Mouse (Mus musculus) bone marrow, adult 2 months (tissue): Measurements from ENCODE around the gene Camkmt. TPM values are rescaled to one million over a fixed set of nuclear protein-coding genes. Genes with fewer than 3 reads are reported as not detected.

Experiments used
- H3K27ac ChIP-seq: fragments of 200-500 bp; 2 replicates; pipeline ENCODE4 v1.5.1; 2012; ENCODE audit warnings: low read depth, mild to moderate bottlenecking, control low read depth, inconsistent platforms, low read length; ENCODE audit not compliant: control insufficient read depth, poor library complexity, insufficient read depth
- H3K4me1 ChIP-seq: fragments of 200-500 bp; 2 replicates; pipeline ENCODE4 v1.6.1; 2011; ENCODE audit warnings: low read length; ENCODE audit not compliant: control insufficient read depth, insufficient read depth
- H3K4me3 ChIP-seq: fragments of 200-500 bp; replicated peaks from 2 replicates; pipeline ENCODE3; 2011; ENCODE audit warnings: mild to moderate bottlenecking, low read depth, low read length, control low read depth; ENCODE audit not compliant: control insufficient read depth
- CTCF ChIP-seq: fragments of 200-500 bp; IDR thresholded peaks from 2 replicates; pipeline ENCODE4 v1.5.1; 2011; ENCODE audit warnings: low read length, control low read depth; ENCODE audit not compliant: control insufficient read depth, insufficient read depth
- POLR2A ChIP-seq: fragments of 200-500 bp; IDR thresholded peaks from 2 replicates; pipeline ENCODE4 v1.6.1; 2011; ENCODE audit warnings: low read depth, mild to moderate bottlenecking, control low read depth, low read length, borderline replicate concordance; ENCODE audit not compliant: control insufficient read depth
- WGBS: fragments of 180-500 bp; shearing (Covaris S2); methylation state at CpG from one replicate; pipeline ENCODE4 v1.1.7; 2018; 5-methylcytosine and 5-hydroxymethylcytosine counted together
- polyA plus RNA-seq: library from polyadenylated mRNA; stranded (reverse); fragments of >200 nt; gene quantifications from 2 replicates; pipeline ENCODE4 v1.2.4, GENCODE M21; 2011; ENCODE audit warnings: low replicate concordance; ENCODE audit not compliant: missing spikeins, insufficient read depth, insufficient read length

The Camkmt gene
- polyA plus RNA-seq, 1 experiment, result 4.3 TPM

- TF ChIP-seq CTCF, result no peak
- no peak overlapping the region for H3K27ac ChIP-seq
- H3K4me1 ChIP-seq, result no peaks in the 10 kb centered on the region
- H3K4me3 ChIP-seq, result no peak overlapping the region
- 88% methylated on average over 10 of the region's 10 CpGs for WGBS
Observed at GRCm38 (mm10) chr17:85335464-85335863, 245.1 kb downstream of the Camkmt start.

- Histone ChIP-seq H3K4me1 (no peaks in the 10 kb centered on the region), H3K27ac (no peak overlapping the region), H3K4me3 (no peak overlapping the region)
- WGBS, result 79% methylated on average over 7 of the region's 7 CpGs
- TF ChIP-seq POLR2A, result no peak
- TF ChIP-seq CTCF, result no peak
Observed at GRCm38 (mm10) chr17:85337666-85338065, 247.3 kb downstream of the Camkmt start.

GRCm38 (mm10) chr17:85341134-85341700 lies 250.9 kb downstream of the Camkmt start:
- 74% methylated on average over 18 of the region's 18 CpGs for WGBS
- no peak for TF ChIP-seq CTCF
- TF ChIP-seq POLR2A, result no peak
- Histone ChIP-seq H3K4me3 (no peak overlapping the region), H3K4me1 (no peaks in the 10 kb centered on the region), H3K27ac (no peak overlapping the region)

- no peak overlapping the region for H3K27ac ChIP-seq
- 78% methylated on average over 5 of the region's 5 CpGs for WGBS
- TF ChIP-seq CTCF (no peak), POLR2A (no peak)
- no peaks in the 10 kb centered on the region for H3K4me1 ChIP-seq
- H3K4me3 ChIP-seq, result no peak overlapping the region
Observed at GRCm38 (mm10) chr17:85342471-85342870, 252.1 kb downstream of the Camkmt start.

GRCm38 (mm10) chr17:85343435-85343834 lies 253.1 kb downstream of the Camkmt start:
- no peak for TF ChIP-seq CTCF
- TF ChIP-seq POLR2A, result no peak
- WGBS, result 85% methylated on average over 13 of the region's 13 CpGs
- H3K4me3 ChIP-seq, result no peak overlapping the region
- H3K4me1 ChIP-seq, result no peaks in the 10 kb centered on the region
- no peak overlapping the region for H3K27ac ChIP-seq

- Histone ChIP-seq H3K4me3 (no peak overlapping the region), H3K27ac (no peak overlapping the region), H3K4me1 (no peaks in the 10 kb centered on the region)
- no peak for TF ChIP-seq POLR2A
- TF ChIP-seq CTCF, result no peak
- WGBS, result 81% methylated on average over 6 of the region's 6 CpGs
Observed at GRCm38 (mm10) chr17:85346701-85347100, 256.3 kb downstream of the Camkmt start.

- TF ChIP-seq CTCF (no peak), POLR2A (no peak)
- 81% methylated on average over 8 of the region's 8 CpGs for WGBS
- Histone ChIP-seq H3K4me3 (no peak overlapping the region), H3K27ac (no peak overlapping the region), H3K4me1 (no peaks in the 10 kb centered on the region)
Observed at GRCm38 (mm10) chr17:85349331-85349935, 259.1 kb downstream of the Camkmt start.

GRCm38 (mm10) chr17:85351301-85351700 lies 260.9 kb downstream of the Camkmt start:
- Histone ChIP-seq H3K4me1 (no peaks in the 10 kb centered on the region), H3K27ac (no peak overlapping the region), H3K4me3 (no peak overlapping the region)
- TF ChIP-seq POLR2A, result no peak
- TF ChIP-seq CTCF, result no peak
- 81% methylated on average over 8 of the region's 8 CpGs for WGBS

- WGBS, result 80% methylated on average over 7 of the region's 7 CpGs
- H3K4me3 ChIP-seq, result no peak overlapping the region
- H3K4me1 ChIP-seq, result no peaks in the 10 kb centered on the region
- TF ChIP-seq CTCF (peak; percentile 24; the same call in 1 of the 2 replicates), POLR2A (no peak)
- H3K27ac ChIP-seq, result no peak overlapping the region
Observed at GRCm38 (mm10) chr17:85352731-85353130, 262.4 kb downstream of the Camkmt start.

GRCm38 (mm10) chr17:85353191-85353590 lies 262.8 kb downstream of the Camkmt start:
- WGBS, result 84% methylated on average over 6 of the region's 6 CpGs
- no peaks in the 10 kb centered on the region for H3K4me1 ChIP-seq

More at GRCm38 (mm10) chr17:85353191-85353590, 262.8 kb downstream of the Camkmt start:
- Histone ChIP-seq H3K27ac (no peak overlapping the region), H3K4me3 (no peak overlapping the region)
- no peak for TF ChIP-seq POLR2A
- no peak for TF ChIP-seq CTCF
